Mouse (Mus musculus) left cerebral cortex, postnatal 36 days (tissue): ENCODE measurements around the gene Uba52. TPM values are rescaled to one million over a fixed set of nuclear protein-coding genes. Genes with fewer than 3 reads are reported as not detected.

ENCODE experiments used
- DNase-seq, 2 experiments: peaks; one replicate each; pipeline ENCODE4 v3.0.0; 2021 to 2022; ENCODE audit warnings: low spot score in 2 of 2, mixed read lengths in 1 of 2
- intact Hi-C: fragments of 180-260 bp; cut with DNase I; formaldehyde crosslinking; loops from one replicate; pipeline ENCODE4 v1.15.1; 2025
- total RNA-seq, 2 experiments: library from RNA; stranded (reverse); gene quantifications; 2 replicates each; pipeline ENCODE4 v1.2.3; 2021

Gene Uba52
- total RNA-seq, 2 experiments from 2014 or later: 828 to 997 TPM

DNA sequence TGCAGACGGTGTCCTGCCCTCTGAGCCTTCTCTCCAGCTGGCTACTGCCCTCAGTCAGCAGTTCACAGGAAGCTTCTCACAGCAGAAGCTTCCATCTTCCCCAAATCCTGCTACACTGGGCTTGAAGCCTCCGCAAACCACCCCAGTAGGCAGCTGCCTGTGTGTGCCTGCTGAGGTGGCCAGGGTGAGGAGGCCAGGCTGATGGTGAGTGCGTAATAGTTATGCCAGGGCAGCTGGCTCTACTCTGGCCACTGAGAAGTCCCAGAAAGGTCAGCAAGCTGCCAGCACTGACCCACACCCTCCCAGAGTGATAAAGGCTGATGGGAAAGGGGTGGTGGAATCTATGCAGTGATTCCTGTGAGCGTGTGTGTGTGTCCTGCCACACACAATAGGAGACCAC lies 44.3 kb downstream of the Uba52 start:
- intact Hi-C loops: no loop called here

DNA sequence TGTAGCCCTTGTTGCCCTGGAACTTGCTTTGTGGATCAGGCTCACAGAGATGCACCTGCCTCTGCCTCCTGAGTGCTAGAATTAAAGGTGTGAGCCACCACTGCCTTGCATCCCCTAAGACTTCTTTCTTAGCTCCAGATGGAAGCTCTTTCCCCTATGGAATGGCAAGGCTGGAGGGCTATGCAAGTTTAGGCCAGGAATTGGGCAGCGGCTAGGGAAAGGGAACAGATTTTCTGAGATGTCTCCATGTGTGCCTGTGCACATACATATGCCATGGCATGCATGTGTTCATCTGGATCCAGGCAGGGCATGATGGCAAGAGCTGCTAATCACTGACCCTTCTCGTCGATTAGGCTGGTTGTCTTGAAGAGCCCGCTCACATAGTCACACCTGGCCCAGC lies 44.9 kb downstream of the Uba52 start:
- intact Hi-C loops: no loop called here
- no peak for DNase-seq

More for the DNA sequence above, 44.3 kb downstream of the Uba52 start:
- no peak for DNase-seq

DNA sequence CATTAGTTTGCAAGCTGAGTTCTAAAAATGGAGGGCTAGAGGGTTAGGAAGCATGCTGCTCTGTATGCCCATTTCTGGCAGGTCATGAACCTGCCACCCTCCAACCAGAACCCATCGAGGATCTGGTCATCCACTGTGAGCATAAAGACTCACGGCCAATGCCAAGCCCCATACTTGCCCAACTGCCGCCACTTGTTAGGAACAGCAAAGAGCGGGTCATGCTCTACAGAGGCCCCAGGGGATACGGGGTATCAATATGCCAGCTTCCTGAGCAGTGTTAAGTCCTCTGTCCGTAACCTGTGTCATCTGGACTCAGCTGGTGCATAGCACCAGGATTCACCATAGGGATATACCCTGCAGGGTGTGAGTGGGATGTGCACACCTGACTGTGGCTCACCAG lies 46.4 kb downstream of the Uba52 start:
- intact Hi-C loops: no loop called here
- no peak for DNase-seq

DNA sequence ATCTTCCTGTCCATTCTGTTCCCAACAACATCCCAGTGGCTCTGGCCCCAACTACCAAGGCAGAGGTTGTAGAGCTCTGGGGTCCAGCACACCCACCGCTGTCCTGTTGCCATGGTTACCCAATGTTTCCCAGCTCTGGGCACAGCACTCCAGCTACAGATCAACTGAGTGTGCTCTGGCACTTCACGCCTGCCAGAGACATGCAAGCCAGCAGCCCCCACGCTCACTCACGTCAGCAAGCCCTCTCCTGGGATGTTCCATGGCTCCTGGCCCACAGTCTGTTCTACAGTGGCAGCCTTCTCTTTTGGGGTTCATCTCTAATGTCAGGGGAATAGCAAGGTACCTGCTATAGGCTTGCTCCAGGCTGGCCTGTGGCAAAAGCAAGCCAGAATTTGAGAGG lies 47.3 kb downstream of the Uba52 start:
- intact Hi-C loops: no loop called here
- peak; percentile 72 to 81 for DNase-seq

DNA sequence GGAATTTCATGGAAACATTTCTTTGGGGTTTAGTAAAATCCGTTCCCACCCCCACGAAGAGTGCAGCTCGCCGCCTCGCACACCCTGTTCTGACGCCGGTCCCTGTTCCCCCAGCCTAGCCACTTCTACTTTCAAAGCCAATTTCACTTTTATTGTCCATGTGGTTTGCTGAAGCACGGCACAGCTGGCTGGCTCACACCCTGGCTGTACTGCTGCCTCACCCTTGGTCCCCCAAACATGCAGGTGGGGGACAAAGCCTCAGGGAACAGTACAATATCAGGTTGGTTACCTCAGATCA lies 48.1 kb downstream of the Uba52 start:
- no peak for DNase-seq
- intact Hi-C loops: no loop called here

DNA sequence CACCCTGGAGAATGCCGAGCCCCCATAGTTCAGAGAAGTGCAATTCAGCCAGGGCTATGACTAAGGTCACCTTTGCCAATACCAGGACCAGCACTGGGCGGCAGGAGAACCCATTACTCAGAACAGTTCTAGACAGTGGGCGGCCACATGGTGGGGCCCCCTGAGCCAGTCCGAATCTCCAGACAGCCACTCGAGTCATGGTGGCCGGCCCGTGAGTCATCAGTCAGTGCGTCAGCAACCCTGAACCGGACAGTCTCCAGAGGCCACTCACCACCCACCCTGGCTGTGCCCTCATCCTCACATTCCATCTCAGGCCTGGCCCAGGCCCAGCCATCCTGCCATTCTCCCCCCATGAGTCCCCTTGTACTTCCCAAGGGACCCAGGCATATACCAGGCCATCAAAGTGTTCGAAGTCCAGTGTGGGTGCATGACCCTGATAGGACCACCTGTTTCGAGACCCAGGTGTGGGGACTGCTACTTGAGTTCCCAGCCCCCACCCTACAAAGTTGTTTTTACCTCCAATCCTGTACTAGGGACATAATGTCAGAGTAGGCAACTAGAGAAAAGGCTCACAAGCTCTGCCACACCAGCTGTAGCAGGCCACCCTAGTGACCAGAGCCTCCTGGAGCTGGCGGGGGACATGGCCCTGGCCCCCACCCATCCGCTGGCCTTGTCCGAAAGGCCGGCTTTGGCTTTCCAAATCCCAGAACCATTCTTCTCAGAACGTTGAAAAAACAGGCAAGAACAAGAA lies 48.7 kb downstream of the Uba52 start:
- intact Hi-C loops: no loop called here

DNA sequence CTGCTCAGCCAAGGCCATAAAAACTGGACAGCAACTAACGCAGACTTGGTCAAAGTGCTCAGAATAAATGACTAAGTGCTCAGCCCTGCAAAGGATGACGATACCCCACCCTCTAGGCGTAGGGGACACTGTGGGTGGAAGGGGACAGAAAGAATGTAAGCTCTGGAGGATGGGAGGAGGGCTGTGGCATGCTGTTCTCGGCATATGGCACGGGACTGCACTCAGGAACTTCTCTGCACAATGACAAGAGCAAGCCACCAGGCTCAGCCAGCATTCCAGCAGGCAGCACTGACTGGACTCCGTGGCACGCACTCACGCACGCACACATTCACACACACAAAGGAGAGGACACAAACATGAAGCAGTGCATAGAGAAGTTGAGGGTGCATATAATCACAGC lies 50.0 kb downstream of the Uba52 start:
- intact Hi-C loops: no loop called here
- no peak for DNase-seq

More for the DNA sequence above, 48.7 kb downstream of the Uba52 start:
- peak in 1 of 2 experiments; percentile 48 for DNase-seq

DNA sequence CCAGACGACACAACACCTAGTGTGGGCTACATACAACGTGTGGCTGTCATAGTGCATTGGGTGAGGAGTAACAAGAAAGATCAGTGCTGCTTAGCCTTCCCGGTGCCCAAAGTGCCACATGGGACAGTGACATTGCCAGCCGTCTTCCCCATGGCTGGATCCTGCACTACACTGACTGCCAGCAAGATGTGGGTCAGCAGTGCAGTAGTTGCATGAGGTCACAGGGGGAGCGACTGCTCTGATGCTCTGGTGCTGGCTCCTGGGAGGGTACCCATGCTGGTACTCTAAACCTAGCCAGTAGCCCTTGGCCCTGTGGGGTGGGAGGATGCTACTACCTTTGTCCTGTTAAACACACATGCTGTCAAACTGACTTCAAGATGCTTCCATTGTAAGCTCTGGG lies 50.4 kb downstream of the Uba52 start:
- no peak for DNase-seq
- intact Hi-C loops: no loop called here

DNA sequence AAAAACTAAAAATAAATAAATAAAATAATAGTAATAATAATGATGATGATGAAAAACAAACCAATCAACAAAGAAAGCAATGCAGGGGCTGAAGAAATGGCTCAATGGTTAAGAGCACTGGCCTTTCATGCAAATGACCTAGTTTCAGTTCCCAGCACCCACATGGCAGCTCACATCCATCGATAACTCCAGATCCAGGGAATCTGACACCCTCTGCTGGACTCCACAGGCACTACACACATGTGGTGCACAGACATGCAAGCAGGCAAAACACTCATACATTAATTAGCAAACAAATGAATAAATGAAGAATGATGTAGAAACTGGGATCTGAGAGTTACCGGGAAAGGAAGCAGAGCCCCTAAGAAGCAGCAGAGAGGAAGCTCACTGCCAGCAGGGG lies 51.0 kb downstream of the Uba52 start:
- intact Hi-C loops: loop anchor here (5.0 kb wide), 1 partner anchor 43 kb away; no protein-coding TSS in a partner anchor

DNA sequence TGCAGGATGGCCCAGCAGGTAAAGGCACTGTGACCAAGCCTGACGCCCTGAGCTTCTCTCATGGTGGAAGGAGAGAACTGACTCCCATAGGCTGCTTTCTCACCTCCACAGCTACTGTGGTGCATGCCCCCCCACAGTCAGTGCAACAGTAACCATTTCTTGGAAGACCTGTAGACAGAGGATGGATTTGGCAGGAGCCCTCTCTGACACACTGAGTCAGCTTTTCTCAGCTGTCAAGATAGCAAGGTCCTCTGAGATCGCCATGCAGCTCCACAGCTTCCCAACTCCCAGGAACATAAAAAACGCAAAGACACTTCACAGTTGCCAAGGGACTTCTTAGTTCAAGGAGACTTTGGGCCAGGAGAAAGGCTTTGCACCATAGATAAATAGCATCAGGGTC lies 52.1 kb downstream of the Uba52 start:
- intact Hi-C loops: loop anchor here (5.0 kb wide), 1 partner anchor 44 kb away; no protein-coding TSS in a partner anchor
- no peak for DNase-seq

More for the DNA sequence above, 51.0 kb downstream of the Uba52 start:
- DNase-seq: no peak

Other genes starting within 250 kb of the Uba52 start
- gene Homer3, start 228.0 kb downstream of the Uba52 start, total RNA-seq: 1 to 10 TPM; 9.1 to 9.6 TPM
- 10 to 100 TPM; 47.8 to 49.8 TPM for gene Ddx49, start 208.3 kb downstream of the Uba52 start, total RNA-seq
- gene Cope, start 208.3 kb downstream of the Uba52 start, total RNA-seq: 100 to 1,000 TPM; 124 to 139 TPM
- 100 to 1,000 TPM; 101 to 104 TPM for gene Cers1, start 195.0 kb downstream of the Uba52 start, total RNA-seq
- 10 to 100 TPM; 15.3 to 23.7 TPM for gene Gdf1, start 181.0 kb downstream of the Uba52 start, total RNA-seq
- gene Upf1, start 157.5 kb downstream of the Uba52 start, total RNA-seq: 10 to 100 TPM; 59.2 to 66.3 TPM
- gene Comp, start 137.2 kb downstream of the Uba52 start, total RNA-seq: under 1 TPM; 0.25 to 0.88 TPM
- gene Crtc1, start 71.2 kb downstream of the Uba52 start, total RNA-seq: 100 to 1,000 TPM; 116 to 140 TPM
- gene Klhl26, start 33.8 kb downstream of the Uba52 start, total RNA-seq: 10 to 100 TPM; 43.6 to 44.6 TPM
- gene Tmem59l, start 23.4 kb downstream of the Uba52 start, total RNA-seq: 100 to 1,000 TPM; 279 to 317 TPM
- 1 to 10 TPM; 4.1 to 4.6 TPM for gene Crlf1, start 17.6 kb downstream of the Uba52 start, total RNA-seq
- gene Rex1bd, start 4.0 kb downstream of the Uba52 start, total RNA-seq: 100 to 1,000 TPM; 106 to 108 TPM
- gene Fkbp8, start 16.9 kb upstream of the Uba52 start, total RNA-seq: 100 to 1,000 TPM; 403 to 432 TPM
- gene Kxd1, start 17.2 kb upstream of the Uba52 start, total RNA-seq: 10 to 100 TPM; 45.0 to 49.7 TPM
- 10 to 100 TPM; 19.1 to 20.7 TPM for gene Ell, start 28.7 kb upstream of the Uba52 start, total RNA-seq
- 10 to 100 TPM; 47.5 to 53.0 TPM for gene Isyna1, start 83.6 kb upstream of the Uba52 start, total RNA-seq
- 100 to 1,000 TPM; 257 to 265 TPM for gene Ssbp4, start 98.1 kb upstream of the Uba52 start, total RNA-seq
- 1 to 10 TPM in 1 of 2 experiments, under 1 TPM in 1; 0.44 to 1.2 TPM for gene Lrrc25, start 105.4 kb upstream of the Uba52 start, total RNA-seq
- not detected for gene Gdf15, start 121.7 kb upstream of the Uba52 start, total RNA-seq
- gene Pgpep1, start 149.6 kb upstream of the Uba52 start, total RNA-seq: 10 to 100 TPM; 11.6 to 17.2 TPM
- 10 to 100 TPM; 59.1 to 69.8 TPM for gene Lsm4, start 162.4 kb upstream of the Uba52 start, total RNA-seq
- 100 to 1,000 TPM; 219 to 272 TPM for gene Jund, start 188.1 kb upstream of the Uba52 start, total RNA-seq
- gene Iqcn, start 192.7 kb upstream of the Uba52 start, total RNA-seq: under 1 TPM; 0.10 to 0.34 TPM
- gene Gm3336, start 207.7 kb upstream of the Uba52 start, total RNA-seq: not detected
- 1 to 10 TPM in 1 of 2 experiments, under 1 TPM in 1; 0.89 to 2.0 TPM for gene Pde4c, start 212.9 kb upstream of the Uba52 start, total RNA-seq
- gene Rab3a, start 243.9 kb upstream of the Uba52 start, total RNA-seq: 100 to 1,000 TPM; 824 to 964 TPM